Mouse (Mus musculus): Measurements from ENCODE around the gene Jade2.
A peak's percentile ranks its signal among the peaks of the same experiment; 100 is the strongest.
"Not testable (repeated sequence)": the region's sequence is repeated elsewhere in the genome, so short reads cannot be mapped to it uniquely, and the experiment has no call there.

Jade2 gene

DNA sequence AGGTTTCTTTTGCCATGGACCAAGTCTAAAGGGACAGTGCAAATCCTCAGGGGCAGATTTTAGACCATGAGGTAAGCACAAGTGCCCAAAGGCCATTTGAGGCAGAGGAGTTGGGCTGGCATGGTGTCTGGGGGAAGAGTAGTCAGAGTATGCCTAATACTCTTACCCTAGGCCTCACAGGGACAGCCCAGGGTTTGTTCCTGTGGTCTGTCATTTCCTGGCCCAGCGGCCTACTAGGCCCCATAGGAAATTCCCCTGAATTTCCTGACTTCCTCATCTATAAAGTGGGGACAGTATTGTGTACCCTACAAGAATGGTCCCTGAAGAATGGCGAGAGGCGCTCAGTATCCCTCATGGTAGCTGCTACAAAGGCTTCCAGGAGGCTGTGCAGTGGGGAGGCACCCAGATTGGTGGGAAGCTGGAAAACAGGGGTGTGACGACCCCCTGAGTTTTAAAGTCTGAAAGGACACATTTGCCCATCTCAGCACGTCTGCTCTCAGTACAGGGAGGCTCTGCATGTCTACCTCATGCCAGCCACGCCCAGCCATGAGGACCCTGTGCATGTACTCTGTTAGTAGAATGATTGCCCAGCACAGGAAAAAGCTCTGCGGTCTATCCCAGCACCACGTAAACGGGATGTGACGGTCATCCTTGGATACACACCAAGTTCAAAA lies 23.9 kb downstream of the Jade2 start:
- no peak for DNase-seq (ENCODE audit: low spot score)

DNA sequence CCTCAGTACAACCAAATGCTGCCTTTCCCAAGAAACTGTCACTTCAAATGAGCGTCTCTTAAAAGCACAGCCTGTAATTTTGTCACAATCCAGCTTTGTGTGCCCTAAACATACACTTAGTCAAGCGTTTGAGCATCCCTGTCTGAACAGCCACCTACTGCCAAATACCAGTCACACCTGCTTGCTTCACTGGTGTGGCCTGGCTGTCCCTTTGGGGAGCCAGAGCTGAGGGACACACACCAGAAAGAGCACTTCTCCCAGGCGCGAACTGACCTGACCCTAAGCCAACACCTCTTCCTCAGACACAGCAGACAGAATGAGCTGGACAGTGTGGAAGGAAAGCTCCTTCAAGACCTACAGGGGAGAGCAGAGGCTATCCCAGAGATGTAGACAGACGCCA lies 24.5 kb downstream of the Jade2 start:
- DNase-seq (ENCODE audit: low spot score): no peak

DNA sequence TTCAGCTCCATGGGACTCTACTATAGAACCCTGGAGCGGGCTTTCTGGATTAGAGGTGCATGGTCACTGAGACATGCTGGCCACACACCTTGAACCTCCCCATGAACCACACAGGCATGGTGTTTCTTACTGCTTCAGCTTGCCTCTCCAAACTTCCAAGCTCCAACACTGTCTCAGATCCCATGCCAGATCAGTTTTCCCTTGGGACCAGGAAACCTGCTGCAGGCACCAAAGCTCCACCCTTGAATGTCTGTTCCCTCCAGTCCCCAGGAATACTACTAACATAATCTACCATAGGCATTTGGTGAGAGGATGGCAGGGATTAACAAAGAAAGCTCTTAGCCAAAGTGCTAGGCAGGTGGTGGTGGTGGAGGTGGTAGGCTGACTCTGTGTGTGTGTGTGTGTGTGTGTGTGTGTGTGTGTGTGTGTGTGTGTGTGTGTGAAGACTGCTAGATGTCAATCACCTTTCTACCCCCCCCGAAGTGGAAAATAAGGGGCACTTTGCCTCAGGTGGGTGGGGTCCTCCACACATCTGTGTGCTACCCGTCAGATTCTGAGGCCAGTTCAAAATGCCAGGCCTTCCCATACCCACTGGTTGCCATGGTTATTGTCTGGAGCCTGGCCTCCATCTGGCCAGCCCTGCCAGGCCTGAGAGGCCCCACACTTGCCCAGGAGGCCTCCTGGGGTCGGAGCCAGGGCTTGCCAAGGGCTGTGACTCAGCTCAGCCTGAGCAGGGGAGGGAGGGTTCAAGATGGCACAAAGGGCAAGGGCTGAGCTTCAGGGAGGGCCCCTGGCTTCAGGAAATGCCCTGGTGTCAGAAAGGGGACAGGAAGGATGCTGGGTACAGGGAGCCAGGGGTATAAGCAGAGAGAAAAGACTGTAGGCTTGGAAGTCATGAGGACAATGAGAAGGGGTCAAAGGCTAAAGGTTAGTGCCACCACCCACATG lies 25.2 kb downstream of the Jade2 start:
- DNase-seq (ENCODE audit: low spot score): no peak

DNA sequence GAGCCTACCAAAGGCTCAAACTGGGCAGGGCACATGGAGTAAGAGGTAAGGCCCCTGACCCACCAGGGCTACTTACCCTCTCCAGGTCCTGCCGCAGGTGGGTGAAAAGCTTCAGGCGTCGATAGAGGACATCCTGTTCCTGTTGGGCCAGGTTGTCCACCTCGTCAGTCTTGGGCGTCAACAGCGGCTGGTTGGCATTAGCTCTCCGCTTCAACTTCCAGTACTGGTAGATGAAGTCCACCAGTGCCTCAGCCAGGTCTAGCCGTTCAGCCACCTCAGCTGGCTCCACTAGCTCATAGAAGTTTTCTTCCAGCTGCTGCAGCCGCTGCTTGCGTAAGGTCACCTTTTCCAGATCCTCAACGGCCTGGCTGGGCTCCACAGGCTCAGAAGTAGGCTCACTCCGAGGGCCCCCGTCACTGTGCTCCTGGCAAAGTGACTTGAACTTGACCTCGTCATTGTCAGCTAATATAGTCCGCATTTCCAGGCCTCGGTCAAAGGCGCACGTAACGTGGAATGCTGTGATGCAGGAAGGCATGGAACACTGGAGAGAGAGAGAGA lies 32.5 kb downstream of the Jade2 start:
- no peak for DNase-seq (ENCODE audit: low spot score)

DNA sequence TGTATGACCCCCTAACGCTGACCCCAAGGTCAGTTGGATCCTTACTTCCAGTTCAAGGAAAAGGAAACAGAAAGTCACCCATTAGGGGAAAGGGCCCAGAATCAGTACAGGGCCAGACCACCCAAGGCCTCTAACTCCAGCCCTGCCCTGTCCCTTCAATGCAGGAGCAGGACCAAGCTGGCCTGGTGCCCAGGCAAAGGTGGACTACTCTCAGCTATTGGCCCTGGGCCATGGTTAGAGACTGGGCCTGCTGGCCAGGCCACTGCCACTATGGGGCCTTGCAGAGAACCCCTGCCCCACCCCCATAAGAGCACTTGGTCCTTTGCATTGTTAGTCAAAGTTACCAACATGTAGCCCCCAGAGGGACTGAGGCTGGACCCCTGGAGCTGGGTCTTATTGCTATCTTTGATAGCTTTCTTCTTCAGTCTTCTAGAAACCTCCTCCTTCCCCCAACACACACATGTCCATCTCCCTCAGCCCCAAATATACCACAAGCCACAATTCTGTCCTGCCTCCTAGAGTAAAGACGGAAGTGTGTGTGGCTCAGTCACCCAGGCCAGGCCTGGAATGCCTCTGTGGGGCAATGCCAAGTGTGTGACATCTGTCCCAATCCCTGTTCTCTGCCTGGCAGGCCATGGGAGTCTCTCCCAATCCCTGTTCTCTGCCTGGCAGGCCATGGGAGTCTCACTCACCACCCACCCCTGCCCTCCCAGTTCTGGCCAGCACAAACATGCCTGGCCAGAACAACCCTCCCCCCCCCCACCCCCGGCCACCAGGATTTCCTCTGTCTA lies 33.3 kb downstream of the Jade2 start:
- DNase-seq (ENCODE audit: low spot score): peak; percentile 44

DNA sequence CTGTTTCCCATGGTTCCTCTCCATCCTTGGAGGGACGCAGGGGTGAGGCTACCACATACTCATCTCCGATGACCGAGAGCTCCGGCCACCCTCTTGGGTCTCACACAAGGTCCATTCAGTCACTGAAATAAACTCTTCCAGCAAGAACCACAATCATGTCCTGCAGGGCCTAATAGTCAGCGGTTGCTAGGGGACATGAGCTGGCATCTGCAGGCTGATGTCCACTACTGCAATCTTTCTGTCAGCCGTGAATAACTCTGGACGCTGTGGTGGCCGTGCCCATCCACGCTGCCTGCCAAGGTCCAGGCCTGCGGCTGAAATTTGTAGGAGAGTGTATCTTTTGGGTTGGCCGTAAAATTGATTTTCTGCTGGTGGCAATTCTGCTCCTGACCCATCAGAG lies 34.2 kb downstream of the Jade2 start:
- DNase-seq (ENCODE audit: low spot score): no peak

DNA sequence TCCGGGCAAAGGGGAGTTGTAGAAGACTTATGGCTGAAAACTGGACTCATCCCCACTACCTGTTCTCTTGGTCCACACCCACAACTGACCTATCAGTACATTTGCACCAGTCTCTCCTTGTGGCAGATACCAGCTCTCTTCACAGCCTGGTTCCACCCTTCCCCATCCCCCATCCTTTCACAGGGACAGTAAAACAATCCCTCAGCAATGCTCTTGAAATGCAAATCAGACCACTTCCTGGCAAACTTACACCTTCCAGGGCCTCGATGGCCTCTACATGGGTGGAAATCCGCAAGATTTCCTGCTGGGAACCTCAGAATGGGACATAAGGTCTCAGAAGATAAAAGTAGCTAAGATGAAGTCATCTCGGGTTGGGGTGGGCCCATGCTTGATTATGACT lies 34.7 kb downstream of the Jade2 start:
- DNase-seq (ENCODE audit: low spot score): no peak

DNA sequence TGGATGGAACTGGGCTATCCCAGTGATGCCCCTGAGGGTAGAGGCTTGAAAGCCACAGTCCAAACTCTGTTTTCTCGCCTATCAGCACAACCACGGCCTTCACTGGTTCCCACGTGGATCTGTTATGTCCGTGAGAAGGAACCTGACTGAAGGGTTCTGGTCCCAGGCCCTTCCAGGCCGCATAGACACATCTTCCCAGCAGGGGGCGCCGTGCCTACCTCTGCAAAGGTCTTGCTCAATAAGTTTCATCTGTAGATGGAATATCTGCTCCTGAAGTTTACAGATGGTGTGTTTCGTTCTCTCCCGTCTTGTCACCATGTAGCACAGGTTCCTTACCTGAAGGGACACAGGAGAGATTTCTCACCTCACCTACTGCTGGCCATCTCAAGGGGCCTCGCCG lies 36.6 kb downstream of the Jade2 start:
- peak; percentile 86 for DNase-seq (ENCODE audit: low spot score)

DNA sequence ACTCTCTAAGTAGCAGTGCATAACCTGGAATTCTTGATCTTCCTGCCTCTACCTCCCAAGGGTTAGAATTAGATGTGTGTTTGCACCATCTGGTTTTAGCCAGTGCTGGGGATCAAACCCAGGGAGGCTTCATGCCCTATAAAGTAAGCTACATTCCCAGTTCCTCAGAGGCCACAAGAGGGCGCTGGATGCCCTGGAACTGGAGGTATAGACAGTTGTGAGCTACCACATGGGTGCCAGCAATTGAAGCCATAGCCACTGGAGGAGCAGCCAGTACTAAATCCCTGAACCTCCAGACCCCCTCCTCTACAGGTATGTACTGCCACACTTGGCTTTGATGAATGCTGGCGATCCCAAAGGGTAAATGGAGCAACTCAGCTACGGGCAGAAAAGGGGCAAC lies 37.5 kb downstream of the Jade2 start:
- DNase-seq (ENCODE audit: low spot score): peak; percentile 56

DNA sequence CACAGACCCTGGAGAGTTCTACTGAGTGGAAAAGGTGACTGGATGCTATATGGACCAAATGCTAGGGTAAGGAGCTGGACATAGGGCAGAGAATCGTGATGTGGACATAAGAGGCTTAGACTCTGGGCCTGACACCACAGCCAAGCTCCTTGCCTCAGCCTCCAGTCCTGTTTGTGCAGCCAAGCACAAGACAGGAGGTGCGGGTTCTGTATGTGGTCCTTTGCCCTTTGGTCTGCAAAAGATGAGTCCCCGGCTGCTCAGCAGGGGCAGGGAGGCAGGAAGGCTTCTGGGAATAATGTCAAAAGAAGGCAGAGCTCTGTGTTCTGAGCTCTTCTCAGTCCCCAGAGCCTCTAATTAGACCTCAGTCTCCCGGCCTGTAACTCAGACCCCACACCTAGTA lies 38.6 kb downstream of the Jade2 start:
- no peak for DNase-seq (ENCODE audit: low spot score)

DNA sequence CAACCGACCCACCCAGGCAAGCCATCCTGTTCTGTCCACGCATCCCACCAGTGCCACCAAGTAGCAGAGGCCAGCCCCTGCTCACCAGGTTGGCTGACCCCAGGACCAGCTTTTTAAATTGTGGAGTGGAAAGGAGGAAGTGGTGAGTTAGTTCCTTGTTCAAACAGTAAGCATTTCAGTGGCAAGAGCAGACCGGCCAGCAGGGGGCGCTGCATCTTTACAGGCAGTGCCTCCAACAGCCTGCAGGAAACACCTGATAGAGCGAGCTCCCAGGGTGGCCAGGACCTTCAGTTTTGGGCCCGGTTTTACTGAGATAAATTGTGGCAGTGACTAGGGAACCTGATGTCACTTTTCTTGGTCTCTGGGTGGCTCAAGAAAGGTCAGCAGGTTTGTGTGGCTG lies 39.7 kb downstream of the Jade2 start:
- DNase-seq (ENCODE audit: low spot score): peak; percentile 93

DNA sequence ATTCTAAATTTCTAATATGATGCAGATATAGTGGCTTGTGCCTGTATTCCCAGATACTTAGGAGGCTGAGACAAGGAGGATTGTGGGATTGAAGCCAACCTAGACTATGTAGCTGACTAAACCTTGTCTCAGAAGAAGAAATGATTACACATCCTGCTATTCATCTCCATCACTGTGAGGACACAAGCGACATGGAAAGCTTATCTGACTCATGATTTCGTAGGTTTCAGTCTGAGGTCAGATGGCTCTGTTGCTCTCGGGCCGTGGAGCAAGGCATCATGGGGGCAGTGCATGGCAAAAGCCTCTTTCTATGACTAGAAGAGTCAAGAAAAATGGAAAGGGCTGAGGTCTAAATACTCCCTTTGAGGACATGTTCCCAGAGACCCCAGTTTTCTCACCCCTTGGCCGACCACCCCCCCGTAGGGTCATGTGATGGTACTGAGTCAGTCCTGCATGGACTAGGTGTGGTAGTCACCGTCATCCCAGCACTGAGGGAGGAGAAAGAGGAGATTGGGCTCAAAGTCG lies 45.4 kb downstream of the Jade2 start:
- DNase-seq (ENCODE audit: low spot score): no peak

DNA sequence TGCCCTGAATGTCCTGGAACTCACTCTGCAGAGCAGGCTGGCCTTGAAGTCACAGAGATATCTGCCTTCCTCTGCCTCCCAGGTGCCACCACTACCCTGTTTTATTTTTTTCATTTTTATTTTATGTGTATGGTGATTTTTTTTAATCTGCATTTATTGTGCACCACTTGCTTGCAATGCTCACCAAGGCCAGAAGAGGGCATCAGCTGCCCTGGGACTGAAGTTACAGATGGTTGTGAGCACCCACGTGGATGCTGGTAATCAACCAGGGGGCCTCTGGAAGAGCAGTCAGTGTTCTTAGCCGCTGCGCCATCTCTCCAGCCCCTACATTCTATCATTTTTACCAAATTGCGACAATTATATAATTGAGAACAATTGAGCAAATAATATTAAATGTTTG lies 46.2 kb downstream of the Jade2 start:
- DNase-seq (ENCODE audit: low spot score): no peak

DNA sequence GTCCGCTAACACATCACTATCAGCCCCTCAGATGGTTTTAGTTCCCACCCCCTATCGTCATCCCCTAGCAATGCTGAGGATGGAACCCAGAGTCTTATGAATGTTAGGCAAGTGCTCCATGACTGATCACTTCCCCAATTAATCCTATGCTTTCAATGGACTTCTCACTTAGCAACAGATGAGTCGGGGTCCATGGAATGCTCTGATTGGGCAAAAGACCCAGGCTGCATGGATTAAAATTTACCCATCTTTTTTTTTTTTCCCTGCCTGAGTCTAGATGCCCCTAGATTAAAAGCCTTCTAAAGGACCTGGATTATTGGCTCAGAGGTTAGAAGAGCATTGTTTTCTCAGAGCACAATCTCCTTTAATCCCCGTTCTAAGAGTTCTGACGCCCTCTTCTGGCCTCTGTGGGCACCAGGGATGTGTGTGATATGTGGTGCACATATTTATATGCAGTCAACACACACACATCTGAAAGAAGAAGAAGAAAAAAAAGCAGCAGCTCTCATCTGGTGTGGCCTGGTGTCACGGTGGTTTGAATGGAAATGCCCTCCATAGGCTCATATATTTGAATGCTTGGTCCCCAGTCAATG lies 47.7 kb downstream of the Jade2 start:
- no peak for DNase-seq (ENCODE audit: low spot score)

DNA sequence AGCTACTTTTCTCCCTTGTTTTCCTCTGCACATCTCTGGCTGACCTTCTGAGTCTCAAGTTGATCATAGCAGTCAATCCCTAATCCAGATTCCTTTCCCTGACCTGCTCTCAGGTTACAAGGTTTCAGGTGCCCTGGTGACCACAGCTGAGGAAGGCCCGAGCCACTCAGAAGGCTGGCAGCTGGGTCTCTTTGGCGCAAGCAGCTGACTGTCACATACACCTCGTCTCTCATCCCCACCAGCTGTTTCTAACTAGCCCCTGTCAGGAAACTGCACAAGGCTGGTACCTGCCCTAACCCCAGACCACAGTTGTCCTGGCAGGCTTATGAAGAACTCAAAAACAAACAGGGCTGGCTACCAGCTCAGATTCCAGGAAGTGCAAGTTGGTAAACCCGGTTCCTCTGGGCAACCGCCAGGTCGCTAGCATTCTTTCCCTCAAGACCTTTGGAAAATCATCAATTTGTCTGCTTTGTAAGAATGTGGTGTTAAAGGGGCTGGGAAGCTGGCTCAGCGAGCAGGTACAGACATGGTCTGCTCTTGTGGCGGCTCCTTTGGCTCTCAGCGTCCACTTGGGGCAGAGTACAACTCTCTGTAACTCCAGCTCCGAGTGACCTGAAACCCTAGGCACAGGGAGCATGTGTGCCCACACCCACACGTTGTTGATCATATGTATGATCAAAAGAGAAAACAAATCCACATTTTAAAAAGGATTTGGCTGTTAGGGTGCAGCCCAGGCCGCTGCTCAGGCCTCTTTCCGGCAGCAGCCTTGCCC lies 50.2 kb downstream of the Jade2 start:
- DNase-seq (ENCODE audit: low spot score): no peak

DNA sequence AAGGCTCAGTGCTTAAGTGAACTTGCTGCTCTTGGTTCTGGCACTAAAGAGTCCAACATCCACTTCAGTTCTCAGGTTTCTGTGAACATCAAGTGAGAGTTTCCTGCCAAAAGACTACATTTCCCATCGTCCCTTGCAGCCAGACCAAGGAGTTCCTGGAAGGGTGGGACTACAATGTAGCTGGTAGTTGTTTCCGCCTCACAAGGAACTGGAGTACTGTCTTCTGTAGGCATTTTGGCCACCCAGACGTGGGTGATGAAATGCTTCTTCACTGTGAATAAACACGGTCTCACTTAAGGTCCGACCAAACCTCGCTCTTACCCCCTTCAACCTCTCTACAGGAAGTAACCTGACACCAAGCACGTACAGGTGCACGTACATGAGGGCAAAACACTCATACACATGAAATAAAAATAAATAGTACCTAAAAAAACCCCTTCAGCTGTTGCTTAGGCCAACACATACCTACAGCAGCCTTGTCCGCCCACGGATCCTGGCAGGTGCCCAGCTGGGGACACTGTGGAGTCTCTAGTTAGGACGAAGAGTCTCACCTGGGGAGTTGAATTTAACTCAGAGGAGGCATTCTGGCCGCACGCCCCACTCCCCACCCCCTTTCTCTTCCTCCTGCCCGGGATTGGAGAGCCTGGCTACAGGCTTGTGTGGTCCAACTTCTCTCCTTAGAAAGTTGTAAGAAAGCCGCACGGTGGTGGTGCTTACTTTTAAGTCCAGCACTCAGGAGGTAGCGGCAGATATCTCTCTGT lies 52.1 kb downstream of the Jade2 start:
- DNase-seq (ENCODE audit: low spot score): peak; percentile 79

DNA sequence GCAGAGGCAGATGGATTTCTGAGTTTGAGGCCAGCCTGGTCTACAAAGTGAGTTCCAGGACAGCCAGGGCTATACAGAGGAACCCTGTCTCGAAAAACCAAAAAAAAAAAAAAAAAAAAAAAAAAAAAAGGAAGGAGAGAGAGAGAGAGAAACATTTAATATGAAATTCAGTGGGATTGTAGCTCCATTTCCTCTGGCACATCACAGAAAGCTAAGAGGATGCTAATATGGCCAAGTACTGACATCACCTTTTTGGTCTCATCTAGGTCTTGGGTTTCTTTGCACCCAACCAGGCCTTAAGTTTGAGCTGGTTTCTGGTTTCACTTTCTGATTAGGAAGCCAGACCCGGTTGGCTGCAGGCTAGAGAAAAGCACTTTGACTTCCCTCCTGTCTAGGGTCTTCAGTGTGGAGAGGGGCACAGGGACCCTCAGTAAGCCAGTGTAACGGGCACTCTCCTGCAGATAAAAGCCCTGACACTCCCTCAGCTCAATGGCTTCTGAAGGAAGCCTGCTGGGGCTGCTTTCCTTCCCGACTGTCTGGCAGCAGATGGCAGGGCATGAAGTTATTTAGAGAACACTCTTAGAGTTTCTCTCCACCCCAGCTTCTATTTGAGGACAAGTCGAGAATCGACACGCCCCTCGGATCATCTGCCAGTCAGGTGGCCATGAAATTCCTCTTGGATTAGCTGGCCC lies 56.7 kb downstream of the Jade2 start:
- no peak for DNase-seq (ENCODE audit: low spot score)

DNA sequence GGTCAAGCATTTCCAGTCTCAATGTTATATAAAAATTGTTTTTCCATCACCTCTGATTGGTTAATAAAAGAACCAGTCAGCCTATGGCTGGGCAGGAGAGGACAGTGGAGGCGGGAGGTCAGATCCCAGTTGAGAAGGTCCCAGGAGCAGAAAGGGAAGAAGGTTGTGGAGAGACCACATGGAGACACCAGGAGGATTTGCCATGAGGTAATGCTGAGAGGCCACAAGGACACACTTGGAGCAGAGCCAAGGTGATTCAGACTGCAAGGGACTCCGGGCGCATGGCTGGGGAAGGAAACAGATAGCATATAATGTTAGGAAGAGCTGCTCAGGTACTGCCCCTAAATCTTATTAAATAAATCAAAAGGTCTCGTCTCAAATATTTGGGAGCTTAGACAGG lies 61.2 kb downstream of the Jade2 start:
- DNase-seq (ENCODE audit: low spot score): peak; percentile 40

DNA sequence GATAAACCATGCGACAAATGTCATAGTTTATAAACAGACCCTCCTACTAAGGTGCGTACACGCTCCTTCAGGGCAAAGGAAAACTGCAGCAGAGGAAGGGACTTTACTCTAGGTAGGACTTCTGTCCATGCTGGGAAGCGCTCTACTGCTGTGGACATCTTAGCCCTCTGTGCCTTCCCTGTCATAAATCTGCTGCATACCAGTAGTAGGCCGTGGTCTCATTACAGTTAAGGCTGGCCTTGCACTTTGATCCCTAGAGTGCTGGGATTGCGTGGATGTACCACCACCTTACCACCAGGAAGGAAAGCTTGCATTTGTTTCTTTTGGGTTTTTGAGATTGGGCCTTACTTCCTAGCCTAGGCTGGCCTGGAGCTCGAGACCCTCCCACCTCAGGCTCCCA lies 66.8 kb downstream of the Jade2 start:
- no peak for DNase-seq (ENCODE audit: low spot score)

DNA sequence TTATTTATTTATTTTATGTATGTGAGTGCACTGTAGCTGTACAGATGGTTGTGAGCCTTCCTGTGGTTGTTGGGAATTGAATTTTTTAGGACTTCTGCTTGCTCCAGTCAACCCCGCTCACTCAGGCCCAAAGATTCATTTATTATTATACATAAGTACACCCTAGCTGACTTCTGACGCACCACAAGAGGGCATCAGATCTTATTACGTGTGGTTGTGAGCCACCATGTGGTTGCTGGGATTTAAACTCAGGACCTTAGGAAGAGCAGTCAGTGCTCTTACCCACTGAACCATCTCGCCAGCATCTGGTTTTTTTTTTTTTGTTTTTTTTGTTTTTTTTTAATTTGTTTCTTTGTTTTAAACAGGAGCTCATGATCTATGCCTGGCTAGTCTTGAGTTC lies 67.7 kb downstream of the Jade2 start:
- DNase-seq (ENCODE audit: low spot score): not testable (repeated sequence)

Measured in urinary bladder, postnatal 14 days (tissue).